Mouse (Mus musculus): Measurements from ENCODE around the gene Otulin. TPM values are rescaled to one million over a fixed set of nuclear protein-coding genes. Genes with fewer than 3 reads are reported as not detected.

Otulin gene
- polyA plus RNA-seq, 1 experiment from 2014 or later: 29.5 TPM

GRCm38 (mm10) chr15:27625014-27625889 is 5.2 kb downstream of the Otulin start:
- ATAC-seq (ENCODE audit: low read depth): no peak
- Histone ChIP-seq H3K27me3 (ENCODE audit: control insufficient read depth, insufficient read depth, low read length) (no peaks in the 10 kb centered on the region), H3K4me2 (ENCODE audit: low read depth, low read length) (no peak overlapping the region), H3K4me3 (ENCODE audit: low read depth, low read length) (no peak overlapping the region), H3K36me3 (ENCODE audit: control insufficient read depth, insufficient read depth, low read length) (no peaks in the 10 kb centered on the region), H3K4me1 (ENCODE audit: control insufficient read depth, insufficient read depth, low read length) (peaks cover 12% of the 10 kb centered on the region), H3K9me3 (ENCODE audit: control insufficient read depth, low read length) (no peaks in the 10 kb centered on the region), H3K27ac (ENCODE audit: low read depth, low read length) (no peak overlapping the region), H3K9ac (replicated peaks; ENCODE audit: low read depth, low read length) (no peak overlapping the region)
- WGBS: 97% methylated on average over 13 of the region's 13 CpGs

- H3K9ac ChIP-seq (replicated peaks; ENCODE audit: low read depth, low read length): no peak overlapping the region
- no peaks in the 10 kb centered on the region for H3K4me1 ChIP-seq (ENCODE audit: control insufficient read depth, insufficient read depth, low read length)
- WGBS: 93% methylated on average over 6 of the region's 6 CpGs
- H3K4me3 ChIP-seq (ENCODE audit: low read depth, low read length): no peak overlapping the region
- H3K4me2 ChIP-seq (ENCODE audit: low read depth, low read length): no peak overlapping the region
- H3K36me3 ChIP-seq (ENCODE audit: control insufficient read depth, insufficient read depth, low read length): peaks cover 5% of the 10 kb centered on the region; the same call in 1 of the 2 replicates
- ATAC-seq (ENCODE audit: low read depth): no peak
- H3K9me3 ChIP-seq (ENCODE audit: control insufficient read depth, low read length): no peaks in the 10 kb centered on the region
- H3K27ac ChIP-seq (ENCODE audit: low read depth, low read length): no peak overlapping the region
- H3K27me3 ChIP-seq (ENCODE audit: control insufficient read depth, insufficient read depth, low read length): no peaks in the 10 kb centered on the region
These were observed 7.2 kb downstream of the Otulin start for GRCm38 (mm10) chr15:27623286-27623685.

GRCm38 (mm10) chr15:27620475-27621185 is 9.9 kb downstream of the Otulin start:
- no peak overlapping the region for H3K4me2 ChIP-seq (ENCODE audit: low read depth, low read length)
- no peak overlapping the region for H3K27ac ChIP-seq (ENCODE audit: low read depth, low read length)
- H3K27me3 ChIP-seq (ENCODE audit: control insufficient read depth, insufficient read depth, low read length): no peaks in the 10 kb centered on the region
- no peak for ATAC-seq (ENCODE audit: low read depth)
- H3K9me3 ChIP-seq (ENCODE audit: control insufficient read depth, low read length): no peaks in the 10 kb centered on the region
- WGBS: 86% methylated on average over 6 of the region's 6 CpGs
- H3K9ac ChIP-seq (replicated peaks; ENCODE audit: low read depth, low read length): no peak overlapping the region
- no peaks in the 10 kb centered on the region for H3K4me1 ChIP-seq (ENCODE audit: control insufficient read depth, insufficient read depth, low read length)
- peaks cover 5% of the 10 kb centered on the region; the same call in 1 of the 2 replicates for H3K36me3 ChIP-seq (ENCODE audit: control insufficient read depth, insufficient read depth, low read length)
- no peak overlapping the region for H3K4me3 ChIP-seq (ENCODE audit: low read depth, low read length)

- H3K4me1 ChIP-seq (ENCODE audit: control insufficient read depth, insufficient read depth, low read length): no peaks in the 10 kb centered on the region
- 79% methylated on average over 3 of the region's 3 CpGs for WGBS
- H3K36me3 ChIP-seq (ENCODE audit: control insufficient read depth, insufficient read depth, low read length): peaks cover 8% of the 10 kb centered on the region; the same call in 1 of the 2 replicates
- H3K9me3 ChIP-seq (ENCODE audit: control insufficient read depth, low read length): no peaks in the 10 kb centered on the region
- no peak overlapping the region for H3K27ac ChIP-seq (ENCODE audit: low read depth, low read length)
- ATAC-seq (ENCODE audit: low read depth): no peak
- no peak overlapping the region for H3K4me3 ChIP-seq (ENCODE audit: low read depth, low read length)
- no peak overlapping the region for H3K9ac ChIP-seq (replicated peaks; ENCODE audit: low read depth, low read length)
- no peaks in the 10 kb centered on the region for H3K27me3 ChIP-seq (ENCODE audit: control insufficient read depth, insufficient read depth, low read length)
- H3K4me2 ChIP-seq (ENCODE audit: low read depth, low read length): no peak overlapping the region
These were observed 10.8 kb downstream of the Otulin start for GRCm38 (mm10) chr15:27619683-27620082.

GRCm38 (mm10) chr15:27618778-27619533 is 11.5 kb downstream of the Otulin start:
- Histone ChIP-seq H3K4me3 (ENCODE audit: low read depth, low read length) (no peak overlapping the region), H3K36me3 (ENCODE audit: control insufficient read depth, insufficient read depth, low read length) (peaks cover 8% of the 10 kb centered on the region; the same call in 1 of the 2 replicates), H3K27ac (ENCODE audit: low read depth, low read length) (no peak overlapping the region), H3K9ac (replicated peaks; ENCODE audit: low read depth, low read length) (no peak overlapping the region), H3K27me3 (ENCODE audit: control insufficient read depth, insufficient read depth, low read length) (no peaks in the 10 kb centered on the region), H3K4me2 (ENCODE audit: low read depth, low read length) (no peak overlapping the region), H3K4me1 (ENCODE audit: control insufficient read depth, insufficient read depth, low read length) (no peaks in the 10 kb centered on the region), H3K9me3 (ENCODE audit: control insufficient read depth, low read length) (no peaks in the 10 kb centered on the region)
- no peak for ATAC-seq (ENCODE audit: low read depth)
- 95% methylated on average over 6 of the region's 6 CpGs for WGBS

- Histone ChIP-seq H3K27ac (ENCODE audit: low read depth, low read length) (no peak overlapping the region), H3K4me1 (ENCODE audit: control insufficient read depth, insufficient read depth, low read length) (no peaks in the 10 kb centered on the region), H3K9me3 (ENCODE audit: control insufficient read depth, low read length) (no peaks in the 10 kb centered on the region), H3K4me3 (ENCODE audit: low read depth, low read length) (no peak overlapping the region), H3K9ac (replicated peaks; ENCODE audit: low read depth, low read length) (no peak overlapping the region), H3K27me3 (ENCODE audit: control insufficient read depth, insufficient read depth, low read length) (no peaks in the 10 kb centered on the region), H3K4me2 (ENCODE audit: low read depth, low read length) (no peak overlapping the region), H3K36me3 (ENCODE audit: control insufficient read depth, insufficient read depth, low read length) (peaks cover 8% of the 10 kb centered on the region; the same call in 1 of the 2 replicates)
- WGBS: 82% methylated on average over 3 of the region's 3 CpGs
- ATAC-seq (ENCODE audit: low read depth): no peak
These were observed 13.3 kb downstream of the Otulin start for GRCm38 (mm10) chr15:27617227-27617626.

- no peak for ATAC-seq (ENCODE audit: low read depth)
- 82% methylated on average over 4 of the region's 4 CpGs for WGBS
- Histone ChIP-seq H3K4me1 (ENCODE audit: control insufficient read depth, insufficient read depth, low read length) (no peaks in the 10 kb centered on the region), H3K4me2 (ENCODE audit: low read depth, low read length) (no peak overlapping the region), H3K9me3 (ENCODE audit: control insufficient read depth, low read length) (no peaks in the 10 kb centered on the region), H3K27me3 (ENCODE audit: control insufficient read depth, insufficient read depth, low read length) (no peaks in the 10 kb centered on the region), H3K27ac (ENCODE audit: low read depth, low read length) (no peak overlapping the region), H3K4me3 (ENCODE audit: low read depth, low read length) (no peak overlapping the region), H3K9ac (replicated peaks; ENCODE audit: low read depth, low read length) (no peak overlapping the region), H3K36me3 (ENCODE audit: control insufficient read depth, insufficient read depth, low read length) (peaks cover 8% of the 10 kb centered on the region; the same call in 1 of the 2 replicates)
These were observed 14.3 kb downstream of the Otulin start for GRCm38 (mm10) chr15:27616159-27616558.

- H3K9me3 ChIP-seq (ENCODE audit: control insufficient read depth, low read length): no peaks in the 10 kb centered on the region
- 96% methylated on average over 4 of the region's 4 CpGs for WGBS
- 0 out of 2 replicates have a peak, but pooled peaks cover 4% of the 10 kb centered on the region for H3K36me3 ChIP-seq (ENCODE audit: control insufficient read depth, insufficient read depth, low read length)
- H3K4me2 ChIP-seq (ENCODE audit: low read depth, low read length): no peak overlapping the region
- H3K27ac ChIP-seq (ENCODE audit: low read depth, low read length): no peak overlapping the region
- no peak overlapping the region for H3K4me3 ChIP-seq (ENCODE audit: low read depth, low read length)
- H3K9ac ChIP-seq (replicated peaks; ENCODE audit: low read depth, low read length): no peak overlapping the region
- H3K4me1 ChIP-seq (ENCODE audit: control insufficient read depth, insufficient read depth, low read length): no peaks in the 10 kb centered on the region
- H3K27me3 ChIP-seq (ENCODE audit: control insufficient read depth, insufficient read depth, low read length): no peaks in the 10 kb centered on the region
- ATAC-seq (ENCODE audit: low read depth): peak; percentile 38; the same call in 1 of the 2 replicates
These were observed 17.2 kb downstream of the Otulin start for GRCm38 (mm10) chr15:27613255-27613654.

Measured in neural tube, embryonic 14.5 days (tissue).